Mouse (Mus musculus) naive thymus-derived CD4-positive, alpha-beta T cell, adult 2 months (primary cell): ENCODE data around the gene Dzip1.

Experiments
- DNase-seq: peaks from one replicate; pipeline ENCODE4 v3.0.0-alpha.2; 2011; ENCODE audit warnings: low read depth

Gene Dzip1

DNA sequence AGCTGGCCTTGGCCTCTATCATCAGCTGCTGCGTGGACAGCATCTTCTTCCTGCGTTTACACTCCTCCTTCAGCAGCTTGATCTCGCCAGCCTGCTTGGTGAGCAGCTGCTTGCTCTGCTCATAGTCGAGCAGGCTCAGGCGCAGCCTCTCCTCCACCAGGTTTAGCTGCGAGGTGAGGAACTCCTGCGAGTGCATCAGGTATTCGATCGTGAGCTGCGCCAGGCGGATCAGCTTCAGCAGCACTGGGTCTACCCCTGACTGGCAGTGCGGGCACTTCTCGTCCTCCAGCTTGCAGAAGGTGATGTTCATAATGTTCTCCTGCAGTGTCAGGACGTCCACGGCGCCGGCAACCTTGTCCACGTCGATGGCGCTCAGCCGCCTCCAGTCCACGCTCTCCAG is 3.0 kb downstream of the Dzip1 start:
- no peak for DNase-seq

GRCm38 (mm10) chr14:118920654-118921053 is 4.6 kb downstream of the Dzip1 start:
- peak; percentile 60 for DNase-seq

- DNase-seq: peak; percentile 66
Measured at GRCm38 (mm10) chr14:118919025-118919424, 6.2 kb downstream of the Dzip1 start.

- DNase-seq: no peak
Measured at GRCm38 (mm10) chr14:118913651-118914050, 11.6 kb downstream of the Dzip1 start.

- DNase-seq: no peak
Measured at GRCm38 (mm10) chr14:118911521-118911920, 13.7 kb downstream of the Dzip1 start.

GRCm38 (mm10) chr14:118910332-118911222 is 14.7 kb downstream of the Dzip1 start:
- peak; percentile 76 for DNase-seq

GRCm38 (mm10) chr14:118909872-118910271 is 15.4 kb downstream of the Dzip1 start:
- no peak for DNase-seq

- no peak for DNase-seq
Measured at GRCm38 (mm10) chr14:118907592-118907991, 17.7 kb downstream of the Dzip1 start.

GRCm38 (mm10) chr14:118903867-118904562 is 21.2 kb downstream of the Dzip1 start:
- no peak for DNase-seq

DNA sequence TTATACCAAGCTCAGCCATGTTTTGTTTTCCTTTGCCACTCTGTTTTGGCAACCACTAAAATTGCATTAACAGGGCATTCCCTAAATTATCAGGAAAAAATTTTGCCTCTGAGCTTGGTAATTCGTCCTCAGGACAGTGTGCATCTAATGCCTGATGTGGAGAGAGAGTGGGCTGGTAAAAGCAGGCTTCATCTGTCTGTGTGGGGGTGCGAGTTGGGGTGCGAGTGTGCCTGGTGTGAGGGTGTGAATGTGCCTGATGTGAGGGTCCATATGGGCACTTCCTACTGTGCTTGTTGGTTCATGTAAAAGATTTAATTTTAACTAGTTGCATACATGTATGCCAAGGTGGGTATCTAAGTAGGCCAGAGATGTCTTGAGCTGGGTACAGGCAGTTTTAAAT is 21.9 kb downstream of the Dzip1 start:
- no peak for DNase-seq

DNA sequence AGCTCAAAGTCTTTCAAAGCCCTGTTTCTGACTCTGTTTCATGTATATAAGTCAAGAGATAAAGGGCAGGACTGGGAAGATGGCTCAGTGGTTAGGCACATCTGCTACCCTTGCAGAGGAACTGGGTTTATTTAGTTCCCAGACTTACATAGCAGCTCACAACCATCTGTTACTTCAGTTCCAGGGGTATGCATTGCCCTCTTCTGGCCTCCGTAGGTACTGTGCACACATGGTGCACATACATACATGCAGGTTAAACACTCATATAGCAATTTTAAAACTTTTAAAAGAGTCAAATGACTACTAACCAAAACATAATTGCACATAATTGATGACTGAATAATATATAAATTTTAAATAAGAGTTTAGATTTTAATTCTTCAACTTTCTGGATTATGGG is 24.3 kb downstream of the Dzip1 start:
- DNase-seq: no peak

DNA sequence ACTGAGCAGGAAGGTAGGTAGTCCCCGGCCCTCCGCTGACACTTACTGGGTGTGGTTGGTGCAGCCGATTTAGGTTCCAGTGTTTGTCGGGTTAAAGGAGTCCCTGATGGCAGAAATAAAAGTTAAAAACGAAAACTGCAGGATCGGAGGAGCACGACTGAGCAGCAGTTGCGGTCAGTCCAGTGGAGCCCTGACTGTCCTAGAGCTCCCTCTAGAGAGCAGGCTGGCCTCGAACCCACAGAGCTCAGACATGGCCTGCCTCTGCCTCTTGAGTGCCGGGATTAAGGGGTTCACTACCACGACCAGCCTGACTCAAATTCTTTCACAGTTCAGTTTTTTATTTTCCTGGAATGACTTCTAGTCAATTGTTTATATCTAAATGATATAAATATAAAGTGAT is 25.3 kb downstream of the Dzip1 start:
- DNase-seq: no peak

- no peak for DNase-seq
Measured at GRCm38 (mm10) chr14:118895655-118896054, 29.6 kb downstream of the Dzip1 start.

GRCm38 (mm10) chr14:118895228-118895627 is 30.0 kb downstream of the Dzip1 start:
- no peak for DNase-seq

DNA sequence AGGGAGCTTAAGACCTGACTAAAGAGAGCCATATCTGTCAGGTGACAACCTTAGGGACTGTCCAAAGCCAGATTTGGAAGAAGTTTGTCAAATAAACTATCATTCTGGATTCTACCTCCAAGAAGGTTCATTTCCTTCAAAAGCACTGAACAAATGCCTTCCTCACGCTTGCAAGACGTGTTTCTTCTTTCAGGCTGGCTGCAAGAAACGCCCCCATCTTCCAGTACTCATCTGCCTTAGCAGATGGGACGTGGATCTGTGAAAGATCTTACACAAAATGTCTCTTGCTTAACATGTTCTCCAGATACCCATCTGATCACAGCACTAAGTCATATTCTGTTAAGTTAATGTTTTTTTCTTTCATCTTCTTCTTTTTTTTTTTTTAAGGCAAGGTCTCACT is 35.2 kb downstream of the Dzip1 start:
- no peak for DNase-seq

- no peak for DNase-seq
Measured at GRCm38 (mm10) chr14:118884250-118884556, 41.1 kb downstream of the Dzip1 start.

DNA sequence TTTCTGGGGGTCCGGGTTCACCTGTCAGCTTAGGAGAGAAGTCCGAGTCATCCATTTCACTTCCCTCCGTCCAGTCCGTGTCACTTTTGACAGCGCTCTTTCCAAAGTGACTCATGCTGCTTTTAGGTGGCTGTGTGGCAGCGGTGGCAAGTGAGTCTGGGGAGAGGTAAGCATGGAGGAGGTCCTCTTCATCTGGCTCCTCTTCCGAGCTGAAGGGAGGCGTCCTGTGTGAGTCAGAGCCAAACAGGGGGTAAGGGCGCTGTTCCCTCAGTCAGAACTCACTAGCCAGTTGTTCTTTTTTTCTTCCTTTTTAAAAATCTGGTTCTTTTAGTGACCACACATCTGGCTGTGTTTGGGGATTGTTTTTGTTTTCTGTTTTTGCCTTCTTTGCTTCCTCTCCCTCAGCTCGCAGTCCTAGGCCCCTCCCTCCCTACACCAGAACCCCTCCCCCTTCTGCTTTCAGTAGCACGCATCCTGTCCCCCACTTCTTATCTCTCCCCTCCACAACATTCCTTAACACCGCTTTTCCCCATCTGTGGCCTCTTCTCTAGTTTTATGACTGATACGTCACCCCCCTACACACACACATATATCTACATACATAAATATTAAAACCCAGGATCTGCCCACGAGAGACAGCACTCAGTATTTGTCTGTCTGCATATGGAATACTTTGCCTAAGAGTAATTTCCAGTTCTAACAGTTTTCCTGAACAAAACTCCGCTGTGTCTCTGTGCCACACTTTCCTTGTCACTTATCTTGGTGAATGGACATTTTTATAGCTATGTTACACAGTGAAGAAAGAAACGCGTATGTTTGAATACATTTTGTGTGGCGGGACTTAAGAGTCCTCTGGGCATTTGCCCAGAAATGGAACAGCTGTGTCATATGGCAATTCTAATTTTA is 41.7 kb downstream of the Dzip1 start:
- no peak for DNase-seq

- DNase-seq: no peak
Measured at GRCm38 (mm10) chr14:118880696-118881095, 44.6 kb downstream of the Dzip1 start.

- no peak for DNase-seq
Measured at GRCm38 (mm10) chr14:118878346-118878910, 46.8 kb downstream of the Dzip1 start.

DNA sequence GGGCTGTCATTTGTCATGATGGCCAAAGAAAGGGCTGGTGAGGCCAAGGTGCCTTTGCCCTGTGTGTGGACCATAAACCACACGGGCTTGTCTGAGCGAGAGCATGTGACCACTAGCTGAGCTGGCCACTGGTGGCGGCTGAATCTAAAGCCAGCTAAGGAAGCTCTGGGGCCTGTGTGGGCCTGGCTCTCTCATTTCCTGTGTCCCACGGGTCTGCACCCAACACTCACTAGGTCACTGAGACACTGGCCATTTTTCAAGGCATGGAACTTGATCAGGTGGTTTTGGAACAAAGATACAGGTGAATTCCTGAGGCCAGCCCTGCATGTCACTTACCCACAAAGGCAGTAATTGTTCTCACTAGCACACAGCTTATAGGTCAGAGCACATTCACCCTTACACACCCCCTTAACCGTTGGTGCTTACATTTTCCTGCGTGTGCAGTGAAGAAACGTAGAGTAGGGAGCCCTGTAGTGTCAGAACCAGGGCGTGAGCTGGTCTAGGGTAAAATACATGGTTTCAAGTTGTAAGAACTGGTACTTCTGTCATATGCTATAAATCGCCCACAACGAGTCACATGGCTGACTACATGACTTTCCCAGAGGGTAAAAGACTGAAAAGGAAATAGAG is 50.4 kb downstream of the Dzip1 start:
- no peak for DNase-seq

DNA sequence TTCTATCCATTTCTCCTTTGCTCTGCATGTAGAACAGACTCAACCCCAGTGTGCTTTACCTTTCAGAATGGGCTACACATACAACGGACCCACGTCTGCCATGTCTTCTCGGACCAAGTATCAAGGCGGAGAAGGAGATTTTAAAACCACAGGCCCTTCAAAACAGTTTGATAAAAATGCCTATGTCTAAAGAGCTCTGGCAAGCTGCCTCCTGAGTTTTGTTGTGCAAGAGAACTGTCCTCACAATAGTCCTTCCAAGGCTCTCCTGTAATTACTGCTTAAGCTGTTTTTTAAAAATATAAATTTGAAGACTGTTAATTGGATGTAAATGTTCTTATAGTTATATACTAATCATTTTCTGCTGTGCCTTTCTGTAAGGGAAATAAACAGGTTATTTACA is 51.1 kb downstream of the Dzip1 start:
- DNase-seq: no peak

- no peak for DNase-seq
Measured at GRCm38 (mm10) chr14:118869712-118870111, 55.5 kb downstream of the Dzip1 start.
